Mouse (Mus musculus): ENCODE results near the gene Washc4.
A peak's percentile ranks its signal among the peaks of the same experiment; 100 is the strongest.

The Washc4 gene

GRCm38 (mm10) chr10:83603956-83604564 is 60.5 kb downstream of the Washc4 start:
- no peak for DNase-seq

- no peak for DNase-seq
Measured at GRCm38 (mm10) chr10:83605637-83606183, 62.2 kb downstream of the Washc4 start.

GRCm38 (mm10) chr10:83607111-83607510 is 63.6 kb downstream of the Washc4 start:
- DNase-seq: no peak

- no peak for DNase-seq
Measured at GRCm38 (mm10) chr10:83608596-83608995, 65.0 kb downstream of the Washc4 start.

- DNase-seq: no peak
Measured at GRCm38 (mm10) chr10:83610518-83610917, 67.0 kb downstream of the Washc4 start.

GRCm38 (mm10) chr10:83611863-83612262 is 68.3 kb downstream of the Washc4 start:
- DNase-seq: no peak

- DNase-seq: no peak
Measured at GRCm38 (mm10) chr10:83612648-83613215, 69.2 kb downstream of the Washc4 start.

GRCm38 (mm10) chr10:83617366-83617765 is 73.8 kb downstream of the Washc4 start:
- peak; percentile 14 to 29 for DNase-seq

- no peak for DNase-seq
Measured at GRCm38 (mm10) chr10:83618819-83619440, 75.4 kb downstream of the Washc4 start.

GRCm38 (mm10) chr10:83620350-83621055 is 77.0 kb downstream of the Washc4 start:
- no peak for DNase-seq

GRCm38 (mm10) chr10:83624065-83624464 is 80.5 kb downstream of the Washc4 start:
- DNase-seq: no peak

GRCm38 (mm10) chr10:83624841-83625240 is 81.3 kb downstream of the Washc4 start:
- DNase-seq: no peak

- no peak for DNase-seq
Measured at GRCm38 (mm10) chr10:83627113-83627687, 83.6 kb downstream of the Washc4 start.

GRCm38 (mm10) chr10:83628241-83628640 is 84.7 kb downstream of the Washc4 start:
- no peak for DNase-seq

GRCm38 (mm10) chr10:83629190-83629781 is 85.7 kb downstream of the Washc4 start:
- no peak for DNase-seq

- no peak for DNase-seq
Measured at GRCm38 (mm10) chr10:83629878-83630277, 86.3 kb downstream of the Washc4 start.

- no peak for DNase-seq
Measured at GRCm38 (mm10) chr10:83630899-83631298, 87.3 kb downstream of the Washc4 start.

GRCm38 (mm10) chr10:83631775-83632174 is 88.2 kb downstream of the Washc4 start:
- no peak for DNase-seq

- DNase-seq: no peak
Measured at GRCm38 (mm10) chr10:83632806-83633374, 89.3 kb downstream of the Washc4 start.

- peak; percentile 9 to 16 for DNase-seq
Measured at GRCm38 (mm10) chr10:83634461-83634860, 90.9 kb downstream of the Washc4 start.

- DNase-seq: no peak
Measured at GRCm38 (mm10) chr10:83636191-83636590, 92.6 kb downstream of the Washc4 start.

- no peak for DNase-seq
Measured at GRCm38 (mm10) chr10:83637295-83637694, 93.7 kb downstream of the Washc4 start.

Data from B cell, adult 2 months (primary cell).